Mouse (Mus musculus) G1E (cell line): ENCODE results near the gene Gse1. TPM values are rescaled to one million over a fixed set of nuclear protein-coding genes. Genes with fewer than 3 reads are reported as not detected.

ENCODE experiments used
- ATAC-seq: 2 replicates; pipeline ENCODE4 v1.8.0; 2016; ENCODE audit warnings: mild to moderate bottlenecking; ENCODE audit not compliant: insufficient number of reproducible peaks, poor library complexity, low FRiP score, severe bottlenecking; ENCODE audit errors: extremely low read depth
- DNase-seq: peaks from one replicate; pipeline ENCODE4 v3.0.0; 2012; ENCODE audit warnings: low spot score
- H3K27me3 ChIP-seq: 2 replicates; pipeline ENCODE4 v1.6.1; 2012; ENCODE audit warnings: mild to moderate bottlenecking, low read length, inconsistent platforms; ENCODE audit not compliant: insufficient read depth
- H3K36me3 ChIP-seq: replicated peaks from 2 replicates; pipeline ENCODE3; 2012; ENCODE audit warnings: mild to moderate bottlenecking, inconsistent platforms
- H3K4me1 ChIP-seq: 2 replicates; pipeline ENCODE4 v1.6.1; 2012; ENCODE audit warnings: low read depth, low read length, inconsistent platforms, mixed read lengths; ENCODE audit not compliant: insufficient read depth
- H3K4me3 ChIP-seq: 2 replicates; pipeline ENCODE4 v1.5.1; 2012; ENCODE audit warnings: low read depth, mild to moderate bottlenecking, inconsistent platforms, low read length, moderate library complexity, mixed read lengths
- H3K9me3 ChIP-seq: replicated peaks from 2 replicates; pipeline ENCODE4 v1.6.1; 2012; ENCODE audit warnings: inconsistent platforms
- CTCF ChIP-seq: IDR thresholded peaks from 2 replicates; pipeline ENCODE4 v1.5.1; 2012; ENCODE audit warnings: low read depth, low read length, inconsistent platforms, mixed read lengths
- GATA1 ChIP-seq: IDR thresholded peaks from 2 replicates; pipeline ENCODE4 v1.6.1; 2012; ENCODE audit warnings: borderline replicate concordance, low read length, inconsistent platforms, mixed read lengths
- GATA2 ChIP-seq: IDR thresholded peaks from 2 replicates; pipeline ENCODE4 v1.6.1; 2012; ENCODE audit warnings: low read depth, low read length, inconsistent platforms, borderline replicate concordance
- POLR2AphosphoS5 ChIP-seq: IDR thresholded peaks from 2 replicates; pipeline ENCODE4 v1.6.1; 2012; ENCODE audit warnings: low read depth, low read length, inconsistent platforms; ENCODE audit not compliant: insufficient replicate concordance
- TAL1 ChIP-seq: conservative IDR thresholded peaks from 2 replicates; pipeline ENCODE4 v1.6.1; 2012; ENCODE audit warnings: low read depth, low read length, inconsistent platforms, mixed read lengths
- polyA plus RNA-seq: library from polyadenylated mRNA; stranded (reverse); fragments of >175 nt; gene quantifications from 2 replicates; pipeline ENCODE4 v1.2.3, GENCODE M21; 2012
- total RNA-seq, 2 experiments: library from RNA; stranded (forward) in 1 of 2; stranded (reverse) in 1 of 2; fragments of 200-1000 nt in 1 of 2; fragments of >200 nt in 1 of 2; fragmentation: Nextera tagmentation in 1 of 2; gene quantifications; 2 replicates each; pipeline ENCODE4 v1.2.3; 2014 to 2017

The Gse1 gene
- total and polyA plus RNA-seq, 3 experiments: 6.3 to 106 (median 48.4) TPM

DNA sequence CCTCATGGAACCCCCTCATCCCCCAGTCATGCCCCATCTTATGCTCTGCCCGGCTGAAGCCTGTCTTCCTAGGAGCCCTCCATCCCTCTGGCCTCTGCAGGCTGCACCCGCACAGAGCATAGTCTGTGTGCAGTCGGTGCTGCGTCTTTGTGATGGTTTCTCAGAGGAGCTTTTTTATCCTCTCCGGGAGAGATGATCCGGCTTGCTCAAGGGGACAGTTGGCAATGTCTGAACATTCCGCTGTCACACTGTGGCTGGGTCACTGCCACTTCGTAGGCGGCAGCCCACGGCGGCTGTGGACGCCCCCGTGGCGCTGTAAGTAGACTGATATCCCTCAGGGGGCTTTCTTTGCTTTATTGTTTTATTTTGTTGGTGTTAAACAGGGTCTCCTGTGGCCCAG is 182.8 kb downstream of the Gse1 start:
- ATAC-seq: no peak
- Histone ChIP-seq H3K4me1 (peaks cover 8% of the 10 kb centered on the region), H3K27me3 (peaks cover 95% of the 10 kb centered on the region)

GRCm38 (mm10) chr8:120411862-120412261 is 183.6 kb downstream of the Gse1 start:
- Histone ChIP-seq H3K4me1 (peaks cover 8% of the 10 kb centered on the region), H3K9me3 (no peaks in the 10 kb centered on the region), H3K27me3 (peaks cover 95% of the 10 kb centered on the region), H3K4me3 (no peak overlapping the region), H3K36me3 (no peaks in the 10 kb centered on the region)
- ATAC-seq (no peak), DNase-seq (no peak)
- TF ChIP-seq POLR2AphosphoS5 (no peak), CTCF (no peak)

More for the DNA sequence above, 182.8 kb downstream of the Gse1 start:
- TF ChIP-seq GATA2 (no peak), POLR2AphosphoS5 (no peak), TAL1 (no peak), CTCF (no peak)
- no peaks in the 10 kb centered on the region for H3K9me3 ChIP-seq
- H3K36me3 ChIP-seq: no peaks in the 10 kb centered on the region
- DNase-seq: no peak
- no peak overlapping the region for H3K4me3 ChIP-seq

DNA sequence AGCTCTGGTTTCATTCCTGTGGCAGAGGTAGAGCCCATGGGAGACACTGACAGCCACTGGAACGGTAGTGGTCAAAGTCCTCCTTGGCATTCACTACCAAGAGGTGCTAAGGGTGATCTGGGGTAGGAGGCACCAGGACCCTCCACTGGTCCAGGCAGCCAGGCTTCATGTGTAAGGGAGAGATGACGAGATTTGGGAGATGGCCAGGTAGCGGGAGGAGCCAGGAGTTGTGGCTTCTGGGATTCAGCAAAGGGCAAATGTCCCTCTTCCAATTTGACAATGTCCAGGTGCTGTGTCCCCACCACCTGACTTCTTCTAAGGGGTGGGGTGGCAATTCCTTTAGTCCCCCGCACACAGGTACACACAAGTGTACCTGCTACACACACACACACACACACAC is 184.1 kb downstream of the Gse1 start:
- Histone ChIP-seq H3K4me1 (peaks cover 8% of the 10 kb centered on the region), H3K27me3 (peaks cover 95% of the 10 kb centered on the region), H3K36me3 (no peaks in the 10 kb centered on the region), H3K4me3 (no peak overlapping the region), H3K9me3 (no peaks in the 10 kb centered on the region)
- TF ChIP-seq TAL1 (no peak), POLR2AphosphoS5 (no peak), GATA1 (no peak), CTCF (no peak), GATA2 (no peak)
- ATAC-seq (no peak), DNase-seq (no peak)

- Histone ChIP-seq H3K9me3 (no peaks in the 10 kb centered on the region), H3K4me1 (peaks cover 3% of the 10 kb centered on the region), H3K4me3 (no peak overlapping the region), H3K27me3 (peaks cover 94% of the 10 kb centered on the region), H3K36me3 (no peaks in the 10 kb centered on the region)
- TF ChIP-seq GATA2 (no peak), CTCF (no peak), GATA1 (no peak), POLR2AphosphoS5 (no peak), TAL1 (no peak)
- ATAC-seq (no peak), DNase-seq (no peak)
These were observed 184.8 kb downstream of the Gse1 start for GRCm38 (mm10) chr8:120412911-120413625.

DNA sequence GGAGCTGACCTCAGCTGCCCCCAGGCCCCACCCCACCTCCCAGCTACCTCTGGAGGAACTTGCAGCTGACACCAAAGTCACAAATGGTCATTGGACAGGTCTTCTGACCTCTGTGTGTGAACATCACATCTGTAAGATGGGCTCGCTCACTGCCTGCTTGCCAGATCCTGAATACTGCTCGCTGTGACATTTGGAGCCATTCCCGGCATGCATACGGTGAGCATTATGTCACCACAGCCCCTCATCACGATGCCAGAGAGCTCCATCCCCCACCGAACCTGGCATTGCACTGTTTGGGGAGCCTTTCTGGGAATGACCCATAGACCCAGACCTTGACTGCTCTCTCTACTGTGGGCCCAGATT is 185.4 kb downstream of the Gse1 start:
- no peak for DNase-seq
- TF ChIP-seq CTCF: no peak
- no peak for TF ChIP-seq GATA2
- no peak for TF ChIP-seq POLR2AphosphoS5
- no peak for TF ChIP-seq GATA1
- no peak for TF ChIP-seq TAL1
- ATAC-seq: no peak
- no peaks in the 10 kb centered on the region; the same call in 1 of the 2 replicates for H3K4me1 ChIP-seq
- no peaks in the 10 kb centered on the region for H3K9me3 ChIP-seq
- H3K4me3 ChIP-seq: no peak overlapping the region
- peaks cover 94% of the 10 kb centered on the region for H3K27me3 ChIP-seq
- no peaks in the 10 kb centered on the region for H3K36me3 ChIP-seq

- Histone ChIP-seq H3K36me3 (no peaks in the 10 kb centered on the region), H3K9me3 (no peaks in the 10 kb centered on the region), H3K4me3 (no peak overlapping the region), H3K4me1 (no peaks in the 10 kb centered on the region), H3K27me3 (peaks cover 94% of the 10 kb centered on the region)
- DNase-seq: no peak
- TF ChIP-seq GATA1 (no peak), POLR2AphosphoS5 (no peak), TAL1 (no peak), CTCF (no peak), GATA2 (no peak)
- ATAC-seq: no peak
These were observed 186.0 kb downstream of the Gse1 start for GRCm38 (mm10) chr8:120414216-120414615.
